Mouse (Mus musculus) lung, embryonic 15.5 days (tissue): ENCODE data around the gene Smoc2. TPM values are rescaled to one million over a fixed set of nuclear protein-coding genes. Genes with fewer than 3 reads are reported as not detected.

Experiments
- ATAC-seq: fragments of 200-750 bp; cut with Nextera tagmentation; 2 replicates; pipeline ENCODE4 v1.8.0; 2017; ENCODE audit warnings: moderate number of reproducible peaks, borderline replicate concordance; ENCODE audit not compliant: low FRiP score, low TSS enrichment; ENCODE audit errors: extremely low read depth
- H3K27ac ChIP-seq: fragments of 300-500 bp; sonication (generic); 2 replicates; pipeline ENCODE4 v1.5.1; 2015; ENCODE audit warnings: moderate library complexity, mild to moderate bottlenecking, inconsistent platforms
- H3K27me3 ChIP-seq: fragments of 300-500 bp; sonication (generic); 2 replicates; pipeline ENCODE4 v1.6.1; 2015; ENCODE audit warnings: inconsistent platforms
- H3K36me3 ChIP-seq: fragments of 300-500 bp; sonication (generic); 2 replicates; pipeline ENCODE4 v1.6.1; 2015; ENCODE audit warnings: inconsistent platforms
- H3K4me1 ChIP-seq: fragments of 300-500 bp; sonication (generic); 2 replicates; pipeline ENCODE4 v1.6.1; 2015; ENCODE audit warnings: inconsistent platforms
- H3K4me2 ChIP-seq: fragments of 300-500 bp; sonication (generic); 2 replicates; pipeline ENCODE4 v1.6.1; 2015; ENCODE audit warnings: inconsistent platforms, mild to moderate bottlenecking, moderate library complexity
- H3K4me3 ChIP-seq: fragments of 300-500 bp; sonication (generic); 2 replicates; pipeline ENCODE4 v1.5.1; 2015; ENCODE audit warnings: mild to moderate bottlenecking, inconsistent platforms
- H3K9ac ChIP-seq: fragments of 300-500 bp; sonication (generic); 2 replicates; pipeline ENCODE4 v1.6.1; 2015; ENCODE audit warnings: inconsistent platforms
- H3K9me3 ChIP-seq: fragments of 300-500 bp; sonication (generic); 2 replicates; pipeline ENCODE4 v1.6.1; 2016; ENCODE audit warnings: inconsistent platforms
- WGBS: fragments of 180-500 bp; shearing (Covaris S2); methylation state at CpG from one replicate; pipeline ENCODE4 v1.1.7; 2015; 5-methylcytosine and 5-hydroxymethylcytosine counted together
- polyA plus RNA-seq: library from polyadenylated mRNA; unstranded; fragments of >200 nt; fragmentation: Nextera tagmentation; extraction: Ambion mirVana; gene quantifications from 2 replicates; pipeline ENCODE4 v1.2.1, GENCODE M21; 2015

Gene Smoc2
- polyA plus RNA-seq, 1 experiment from 2014 or later: 67.0 TPM

DNA sequence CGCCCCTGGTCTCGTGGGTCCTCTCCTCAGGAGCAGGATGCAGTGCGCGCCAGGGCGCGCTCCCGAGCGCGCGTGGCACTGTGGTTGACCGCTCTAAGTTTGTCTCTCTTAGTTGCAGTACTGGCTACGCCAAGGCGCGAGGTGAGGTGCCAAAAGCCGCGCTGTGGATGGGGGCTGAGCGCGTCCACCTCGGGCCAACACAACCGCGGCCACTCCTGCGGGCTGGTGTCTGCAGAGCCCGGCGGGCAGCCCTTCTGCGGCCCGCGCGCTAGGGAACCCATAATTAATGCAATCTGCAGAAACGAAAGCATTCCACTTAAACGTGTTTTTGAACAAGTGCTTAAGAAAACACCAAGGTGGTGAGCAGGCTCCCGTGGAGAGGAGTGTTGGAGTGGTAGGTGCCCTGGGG, 1.1 kb downstream of the Smoc2 start:
- peaks cover 66% of the 10 kb centered on the region for H3K27me3 ChIP-seq
- H3K4me2 ChIP-seq: peak overlapping the region; percentile 91
- peak overlapping the region; percentile 29 for H3K9ac ChIP-seq
- H3K27ac ChIP-seq: peak overlapping the region; percentile 70
- H3K36me3 ChIP-seq: no peaks in the 10 kb centered on the region
- no peaks in the 10 kb centered on the region for H3K9me3 ChIP-seq
- WGBS: under 1% methylated on average over 31 of the region's 31 CpGs
- peak overlapping the region; percentile 50 for H3K4me3 ChIP-seq
- ATAC-seq: 0 out of 2 replicates have a peak, but pooled peaks have one; percentile 23
- peaks cover 30% of the 10 kb centered on the region for H3K4me1 ChIP-seq

DNA sequence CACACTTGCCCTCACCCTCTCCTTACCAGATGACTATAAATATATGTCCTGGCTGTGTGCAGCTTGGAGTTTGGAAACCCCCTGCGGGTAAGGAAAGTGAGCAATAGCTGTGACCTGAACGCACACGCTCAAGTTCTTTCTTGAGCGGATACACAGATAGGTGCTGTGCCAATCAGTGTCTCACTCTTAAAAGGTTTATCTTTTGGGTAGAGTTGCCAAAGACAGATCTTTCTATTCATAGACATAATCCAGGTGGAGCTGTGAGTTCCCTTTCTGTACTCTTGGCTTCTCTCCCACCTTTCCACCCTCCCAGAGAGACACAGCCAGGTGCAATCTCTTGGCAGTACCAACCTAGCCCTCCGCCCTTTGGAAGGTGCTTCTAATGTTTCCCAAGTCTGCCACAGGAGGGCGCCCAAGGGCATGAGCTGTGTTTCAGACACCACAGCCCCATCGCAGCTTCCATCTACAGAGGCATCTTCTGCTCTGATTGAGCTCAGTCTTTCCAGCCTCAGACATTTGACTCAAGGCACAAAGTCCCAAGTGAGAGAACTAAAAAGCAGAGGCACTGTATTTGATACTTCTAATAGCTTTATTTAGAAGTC, 8.8 kb downstream of the Smoc2 start:
- Histone ChIP-seq H3K9ac (no peak overlapping the region), H3K36me3 (no peaks in the 10 kb centered on the region), H3K4me2 (no peak overlapping the region), H3K4me3 (no peak overlapping the region), H3K9me3 (no peaks in the 10 kb centered on the region), H3K4me1 (peaks cover 13% of the 10 kb centered on the region; the same call in 1 of the 2 replicates), H3K27me3 (peaks cover 1% of the 10 kb centered on the region; the same call in 1 of the 2 replicates), H3K27ac (no peak overlapping the region)
- ATAC-seq: no peak
- WGBS: 42% methylated on average over 7 of the region's 7 CpGs

DNA sequence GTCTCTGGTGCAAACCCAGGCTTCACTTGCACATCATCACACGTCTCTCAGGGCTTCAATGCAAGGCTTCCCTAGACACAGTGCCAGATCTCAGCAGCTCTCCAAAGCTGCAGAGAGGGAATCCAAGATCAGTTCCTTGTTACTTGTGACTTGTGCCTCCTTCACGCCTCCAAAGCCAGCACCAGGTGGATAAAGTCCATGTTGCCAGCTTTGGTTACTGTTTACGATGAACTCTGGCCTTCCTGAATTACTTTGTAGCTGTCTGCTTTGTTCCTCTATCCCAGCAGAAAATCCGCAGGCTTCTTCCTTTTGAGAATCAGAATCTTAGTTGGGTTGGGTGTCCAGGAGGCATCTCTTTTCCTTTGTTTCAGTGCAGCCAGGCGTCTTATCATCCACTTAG, 14.3 kb downstream of the Smoc2 start:
- Histone ChIP-seq H3K27me3 (no peaks in the 10 kb centered on the region), H3K27ac (no peak overlapping the region), H3K9ac (no peak overlapping the region), H3K4me3 (no peak overlapping the region), H3K4me1 (no peaks in the 10 kb centered on the region), H3K36me3 (no peaks in the 10 kb centered on the region), H3K4me2 (no peak overlapping the region), H3K9me3 (no peaks in the 10 kb centered on the region)
- no peak for ATAC-seq
- WGBS: 58% methylated on average over 5 of the region's 5 CpGs

DNA sequence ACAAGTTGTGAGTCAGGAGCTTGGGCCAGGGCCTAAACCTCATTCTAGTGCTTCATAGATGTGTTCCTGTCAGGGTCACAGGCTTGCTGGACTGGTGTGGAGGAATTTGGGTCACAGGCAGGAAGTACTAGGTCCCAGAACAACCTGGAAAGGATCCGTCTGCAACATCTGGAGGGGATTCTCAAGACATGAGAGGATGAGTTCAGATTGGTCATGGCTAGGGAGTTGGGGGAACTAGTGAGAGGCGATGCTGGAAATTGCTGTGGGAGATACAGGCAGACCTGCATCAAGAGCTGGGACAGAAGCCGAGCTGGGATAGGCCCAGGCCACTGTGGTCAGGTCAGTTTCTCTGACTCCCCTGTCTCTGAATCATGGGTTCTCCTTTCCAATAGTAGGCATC, 15.8 kb downstream of the Smoc2 start:
- no peaks in the 10 kb centered on the region for H3K27me3 ChIP-seq
- no peak overlapping the region for H3K27ac ChIP-seq
- no peak for ATAC-seq
- H3K4me3 ChIP-seq: no peak overlapping the region
- H3K4me1 ChIP-seq: no peaks in the 10 kb centered on the region
- 79% methylated on average over 3 of the region's 3 CpGs for WGBS
- no peaks in the 10 kb centered on the region for H3K36me3 ChIP-seq
- no peak overlapping the region for H3K4me2 ChIP-seq
- H3K9me3 ChIP-seq: no peaks in the 10 kb centered on the region
- no peak overlapping the region for H3K9ac ChIP-seq

DNA sequence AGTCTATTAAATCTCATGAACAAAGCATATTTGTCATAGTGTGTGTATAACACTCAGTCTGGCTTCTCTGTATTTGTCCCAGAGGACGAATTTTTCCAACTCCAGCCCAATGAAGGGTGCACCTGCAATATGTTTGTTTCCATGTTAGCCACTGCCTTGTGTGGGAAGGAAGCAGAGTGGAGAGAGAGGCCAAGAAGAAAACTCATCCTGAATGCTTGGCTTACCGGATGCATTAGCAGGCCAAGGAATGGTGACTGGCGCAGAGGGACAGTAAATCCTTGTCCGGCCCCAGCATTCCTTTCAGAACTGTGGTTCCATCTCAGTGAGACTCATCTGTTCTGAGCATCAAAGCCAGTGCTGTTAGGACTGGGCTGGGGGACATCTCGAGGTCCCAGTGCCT, 21.1 kb downstream of the Smoc2 start:
- no peak overlapping the region for H3K9ac ChIP-seq
- no peak overlapping the region for H3K27ac ChIP-seq
- no peaks in the 10 kb centered on the region for H3K4me1 ChIP-seq
- no peak overlapping the region for H3K4me2 ChIP-seq
- no peaks in the 10 kb centered on the region for H3K27me3 ChIP-seq
- 81% methylated on average over 5 of the region's 5 CpGs for WGBS
- H3K36me3 ChIP-seq: no peaks in the 10 kb centered on the region
- ATAC-seq: no peak
- no peaks in the 10 kb centered on the region for H3K9me3 ChIP-seq
- H3K4me3 ChIP-seq: no peak overlapping the region

DNA sequence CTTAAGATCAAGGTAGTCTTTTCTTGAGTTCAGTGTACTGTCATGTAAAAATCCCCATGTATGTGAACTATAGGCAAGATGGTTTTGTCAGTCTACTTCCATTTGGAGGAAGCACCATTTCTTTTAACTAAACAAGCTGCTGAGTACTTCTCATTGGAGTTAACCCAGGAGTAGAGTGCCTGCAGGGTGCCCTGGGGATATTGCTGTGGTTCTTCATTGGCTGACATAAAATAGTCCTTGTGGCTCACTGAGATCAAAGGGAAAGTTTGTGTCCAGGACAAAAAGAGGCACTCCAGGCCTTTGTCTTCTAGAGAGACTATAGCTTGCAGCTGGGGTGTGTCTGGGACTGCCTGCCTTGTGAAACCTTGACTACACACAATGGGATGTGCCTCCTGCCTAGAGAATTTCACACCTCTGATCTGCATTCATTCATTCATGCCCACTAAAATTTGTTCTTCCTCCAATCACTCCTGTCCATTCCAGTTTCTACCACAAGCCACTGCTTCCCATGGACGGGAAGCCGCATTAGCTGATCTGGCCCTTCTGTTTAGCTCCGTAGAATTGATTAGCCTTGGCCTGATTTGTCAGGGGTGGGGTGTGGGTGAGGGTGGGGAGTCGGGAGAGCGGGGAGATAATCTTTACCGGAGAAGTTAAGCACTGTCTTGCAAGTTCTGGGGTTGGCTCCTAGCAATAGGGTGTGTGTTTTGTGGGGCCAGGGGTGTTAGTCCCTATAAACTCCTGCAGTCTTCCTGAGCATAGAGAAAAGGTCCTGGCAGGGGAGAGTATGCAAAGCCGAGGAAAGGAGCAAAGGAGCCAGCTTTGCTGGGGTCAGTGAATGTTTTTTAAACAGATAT, 22.4 kb downstream of the Smoc2 start:
- H3K4me2 ChIP-seq: no peak overlapping the region
- no peak for ATAC-seq
- H3K27me3 ChIP-seq: no peaks in the 10 kb centered on the region

DNA sequence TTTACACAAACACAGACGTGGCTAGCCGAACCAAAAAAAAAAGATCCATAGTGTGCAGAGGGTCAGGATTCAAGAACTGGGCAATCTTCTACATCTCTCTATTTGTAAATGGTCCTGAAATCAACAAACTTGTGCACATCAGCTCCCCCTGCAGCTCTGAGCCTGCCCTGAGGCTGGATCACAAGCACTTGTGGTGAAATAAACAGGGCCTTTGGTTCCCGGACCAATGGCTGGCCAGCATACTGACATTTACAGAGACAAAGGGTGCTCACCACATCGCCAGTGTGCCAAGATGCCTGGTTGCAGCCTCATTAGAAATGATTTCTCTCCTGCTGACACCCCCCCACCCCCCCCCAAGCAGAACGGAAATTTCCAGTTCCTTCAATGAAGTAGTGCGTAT, 23.1 kb downstream of the Smoc2 start:
- no peak overlapping the region for H3K27ac ChIP-seq
- no peak overlapping the region for H3K4me3 ChIP-seq
- H3K27me3 ChIP-seq: no peaks in the 10 kb centered on the region
- H3K9ac ChIP-seq: no peak overlapping the region
- ATAC-seq: no peak
- H3K4me2 ChIP-seq: no peak overlapping the region
- WGBS: 51% methylated on average over 6 of the region's 6 CpGs
- H3K9me3 ChIP-seq: no peaks in the 10 kb centered on the region
- no peaks in the 10 kb centered on the region for H3K4me1 ChIP-seq
- H3K36me3 ChIP-seq: no peaks in the 10 kb centered on the region

More for the DNA sequence above, 22.4 kb downstream of the Smoc2 start:
- Histone ChIP-seq H3K4me1 (no peaks in the 10 kb centered on the region), H3K9me3 (no peaks in the 10 kb centered on the region), H3K27ac (no peak overlapping the region), H3K36me3 (no peaks in the 10 kb centered on the region), H3K9ac (no peak overlapping the region), H3K4me3 (no peak overlapping the region)
- WGBS: 40% methylated on average over 7 of the region's 7 CpGs

DNA sequence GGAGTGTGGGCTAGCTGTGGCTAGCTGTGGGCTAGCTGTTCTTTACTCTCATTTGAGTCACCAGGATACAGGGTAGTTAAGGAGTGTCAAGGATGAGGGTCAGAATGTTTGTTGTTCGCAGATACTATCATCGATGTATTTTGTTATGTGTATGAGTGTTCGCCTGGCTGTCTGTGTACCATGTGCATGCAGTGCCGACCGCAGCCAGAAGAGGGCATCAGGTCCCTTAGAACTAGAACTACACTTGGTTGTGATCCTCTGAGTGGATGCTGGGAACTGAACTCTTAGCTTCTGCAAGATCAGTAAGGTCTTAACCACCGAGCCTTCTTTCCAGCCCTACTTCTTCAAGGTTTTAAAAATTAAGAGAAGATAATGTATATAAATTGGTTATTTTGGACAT, 24.4 kb downstream of the Smoc2 start:
- no peaks in the 10 kb centered on the region for H3K36me3 ChIP-seq
- no peaks in the 10 kb centered on the region for H3K9me3 ChIP-seq
- no peak overlapping the region for H3K9ac ChIP-seq
- no peak for ATAC-seq
- H3K27ac ChIP-seq: no peak overlapping the region
- WGBS: 98% methylated on average over 6 of the region's 6 CpGs
- H3K4me3 ChIP-seq: no peak overlapping the region
- H3K4me1 ChIP-seq: no peaks in the 10 kb centered on the region
- no peak overlapping the region for H3K4me2 ChIP-seq
- H3K27me3 ChIP-seq: no peaks in the 10 kb centered on the region

DNA sequence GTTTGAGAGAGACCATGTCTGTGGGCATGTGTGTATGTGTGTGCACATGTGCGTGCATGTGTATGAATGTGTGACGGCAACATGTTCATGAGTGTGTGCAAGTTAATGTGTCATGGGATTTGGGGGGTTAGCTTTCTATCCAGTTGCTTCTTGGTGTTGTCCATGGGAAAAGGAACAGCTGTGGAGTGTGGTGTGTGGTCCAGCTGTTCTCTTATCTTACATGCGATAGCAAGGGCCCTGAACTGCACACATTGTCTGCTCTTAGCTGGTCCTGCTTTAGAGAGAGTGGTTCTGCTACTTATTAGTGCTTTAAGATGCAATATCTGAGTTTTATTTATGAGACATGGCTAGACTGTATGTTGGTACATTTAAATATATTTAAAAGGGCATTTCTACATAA, 30.6 kb downstream of the Smoc2 start:
- H3K4me3 ChIP-seq: no peak overlapping the region
- 64% methylated on average over 3 of the region's 3 CpGs for WGBS
- no peaks in the 10 kb centered on the region for H3K36me3 ChIP-seq
- H3K4me2 ChIP-seq: no peak overlapping the region
- no peaks in the 10 kb centered on the region for H3K27me3 ChIP-seq
- no peak for ATAC-seq
- H3K9ac ChIP-seq: no peak overlapping the region
- H3K27ac ChIP-seq: no peak overlapping the region
- no peaks in the 10 kb centered on the region for H3K4me1 ChIP-seq
- H3K9me3 ChIP-seq: no peaks in the 10 kb centered on the region

DNA sequence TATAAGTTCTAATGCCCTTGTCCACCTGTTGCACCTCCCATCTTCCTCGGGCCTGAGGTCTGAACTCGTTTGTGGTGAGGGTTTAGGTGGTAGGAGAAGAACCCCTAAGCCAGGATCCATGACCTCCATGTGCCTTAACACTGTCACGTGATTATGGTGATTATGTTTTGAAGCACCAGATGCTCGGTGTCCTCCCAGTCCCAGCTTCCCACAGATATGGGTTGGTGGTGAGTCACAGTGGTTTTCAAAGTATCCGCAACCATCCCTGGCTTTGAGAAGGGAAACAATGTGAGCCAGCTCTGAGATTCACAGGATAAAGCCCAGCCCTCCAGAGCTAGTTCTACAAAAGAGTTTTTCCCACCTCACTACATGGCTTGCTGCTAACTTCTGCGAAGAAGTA, 33.1 kb downstream of the Smoc2 start:
- Histone ChIP-seq H3K9me3 (no peaks in the 10 kb centered on the region), H3K27ac (no peak overlapping the region), H3K4me3 (no peak overlapping the region), H3K9ac (no peak overlapping the region), H3K4me2 (no peak overlapping the region), H3K4me1 (no peaks in the 10 kb centered on the region), H3K27me3 (no peaks in the 10 kb centered on the region), H3K36me3 (no peaks in the 10 kb centered on the region)
- 72% methylated on average over 6 of the region's 6 CpGs for WGBS
- ATAC-seq: no peak

DNA sequence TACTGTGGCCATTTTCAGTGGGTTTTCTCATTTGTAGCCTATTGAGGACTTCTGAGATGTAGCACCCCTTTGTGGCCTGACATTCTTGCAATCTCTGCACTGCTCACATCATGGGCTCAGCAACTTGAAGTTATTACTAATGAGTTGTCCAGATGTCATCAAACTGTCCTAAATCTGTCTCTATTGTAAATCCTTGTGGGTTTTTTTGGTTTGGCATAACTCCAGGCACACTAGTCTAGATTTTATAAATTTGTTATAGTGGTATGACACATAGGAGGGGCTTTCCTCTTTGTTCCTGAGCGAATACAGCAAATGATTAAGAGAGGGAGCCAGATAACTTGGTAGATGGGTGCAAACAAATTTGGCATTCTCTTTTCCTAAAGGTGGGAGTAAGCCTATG, 35.0 kb downstream of the Smoc2 start:
- 59% methylated on average over 1 of the region's 1 CpGs for WGBS
- no peaks in the 10 kb centered on the region for H3K9me3 ChIP-seq
- H3K9ac ChIP-seq: no peak overlapping the region
- no peaks in the 10 kb centered on the region for H3K4me1 ChIP-seq
- H3K27ac ChIP-seq: no peak overlapping the region
- ATAC-seq: no peak
- H3K4me2 ChIP-seq: no peak overlapping the region
- H3K27me3 ChIP-seq: no peaks in the 10 kb centered on the region
- H3K4me3 ChIP-seq: no peak overlapping the region
- no peaks in the 10 kb centered on the region for H3K36me3 ChIP-seq

DNA sequence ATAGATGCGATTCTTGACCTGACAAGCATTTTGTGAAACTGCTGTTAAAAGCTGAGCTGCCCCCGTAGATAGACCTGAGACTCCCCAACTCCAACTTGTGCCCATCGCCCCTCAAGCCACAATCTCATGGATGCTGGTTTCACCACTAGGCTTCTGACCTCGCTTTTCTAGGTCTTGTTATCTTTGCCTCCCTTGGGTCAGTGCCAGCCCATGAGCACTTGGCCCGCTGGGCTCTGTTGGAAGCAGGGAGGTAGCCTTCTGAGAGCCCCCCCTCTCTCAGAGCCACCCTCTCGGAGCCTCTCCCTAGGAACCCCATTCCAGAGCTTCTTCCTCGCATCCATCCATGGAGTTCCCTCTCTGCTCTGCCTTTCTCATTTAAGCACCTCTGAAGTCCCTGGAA, 37.2 kb downstream of the Smoc2 start:
- Histone ChIP-seq H3K4me1 (no peaks in the 10 kb centered on the region), H3K27ac (no peak overlapping the region), H3K4me3 (no peak overlapping the region), H3K36me3 (no peaks in the 10 kb centered on the region), H3K4me2 (no peak overlapping the region), H3K9me3 (no peaks in the 10 kb centered on the region), H3K9ac (no peak overlapping the region), H3K27me3 (no peaks in the 10 kb centered on the region)
- ATAC-seq: no peak
- 70% methylated on average over 7 of the region's 7 CpGs for WGBS
